Mouse (Mus musculus) liver, adult 2 months (tissue): ENCODE measurements around the gene AC170998.1. TPM values are rescaled to one million over a fixed set of nuclear protein-coding genes. Genes with fewer than 3 reads are reported as not detected.
"Not testable (repeated sequence)": the region's sequence is repeated elsewhere in the genome, so short reads cannot be mapped to it uniquely, and the experiment has no call there.

Experiments
- DNase-seq: peaks from one replicate; pipeline ENCODE4 v3.0.0-alpha.2; 2011; ENCODE audit warnings: low read depth, low spot score; ENCODE audit errors: extremely low read depth
- H3K27ac ChIP-seq: fragments of 200-500 bp; replicated peaks from 2 replicates; pipeline ENCODE4 v1.5.1; 2012; ENCODE audit warnings: low read depth, mild to moderate bottlenecking, control low read depth, inconsistent platforms, low read length; ENCODE audit not compliant: insufficient read depth
- H3K27me3 ChIP-seq: fragments of 200-500 bp; 2 replicates; pipeline ENCODE4 v1.6.1; 2012; ENCODE audit warnings: mild to moderate bottlenecking, moderate library complexity, low read length, inconsistent platforms; ENCODE audit not compliant: control insufficient read depth, insufficient read depth
- H3K36me3 ChIP-seq: fragments of 200-500 bp; 2 replicates; pipeline ENCODE4 v1.6.1; 2012; ENCODE audit warnings: low read length, inconsistent platforms; ENCODE audit not compliant: control insufficient read depth, insufficient read depth
- H3K4me1 ChIP-seq: fragments of 200-500 bp; 2 replicates; pipeline ENCODE4 v1.6.1; 2011; ENCODE audit warnings: low read length; ENCODE audit not compliant: control insufficient read depth, insufficient read depth
- H3K4me3 ChIP-seq: fragments of 200-500 bp; 2 replicates; pipeline ENCODE4 v1.5.1; 2011; ENCODE audit warnings: low read depth, mild to moderate bottlenecking, control low read depth, low read length, moderate library complexity; ENCODE audit not compliant: insufficient read depth
- H3K79me2 ChIP-seq: fragments of 200-500 bp; 2 replicates; pipeline ENCODE4 v1.6.1; 2012; ENCODE audit warnings: inconsistent platforms, mild to moderate bottlenecking, low read length, moderate library complexity; ENCODE audit not compliant: control insufficient read depth, insufficient read depth
- H3K9ac ChIP-seq: fragments of 200-500 bp; 2 replicates; pipeline ENCODE4 v1.6.1; 2012; ENCODE audit warnings: low read depth, mild to moderate bottlenecking, control low read depth, inconsistent platforms, low read length
- CTCF ChIP-seq: fragments of 200-500 bp; IDR thresholded peaks from 2 replicates; pipeline ENCODE4 v1.5.1; 2011; ENCODE audit warnings: low read depth, low read length, control low read depth
- POLR2A ChIP-seq: fragments of 200-500 bp; IDR thresholded peaks from 2 replicates; pipeline ENCODE4 v1.6.1; 2011; ENCODE audit warnings: low read length, control low read depth; ENCODE audit not compliant: insufficient read depth; ENCODE audit errors: extremely low read depth
- WGBS: fragments of 180-500 bp; shearing (Covaris S2); methylation state at CpG from one replicate; pipeline ENCODE4 v1.1.7; 2018; 5-methylcytosine and 5-hydroxymethylcytosine counted together
- polyA plus RNA-seq: library from polyadenylated mRNA; depleted of rRNA; stranded (reverse); fragments of >200 nt; gene quantifications from 2 replicates; pipeline ENCODE4 v1.2.3, GENCODE M21; 2012; rRNA removed
- total RNA-seq: library from RNA; depleted of rRNA; stranded (reverse); fragments of >200 nt; gene quantifications from 2 replicates; pipeline ENCODE4 v1.2.3, GENCODE M21; 2014; rRNA removed

Gene AC170998.1
- total and polyA plus RNA-seq, 2 experiments: 2.3 TPM; not detected in 1

DNA sequence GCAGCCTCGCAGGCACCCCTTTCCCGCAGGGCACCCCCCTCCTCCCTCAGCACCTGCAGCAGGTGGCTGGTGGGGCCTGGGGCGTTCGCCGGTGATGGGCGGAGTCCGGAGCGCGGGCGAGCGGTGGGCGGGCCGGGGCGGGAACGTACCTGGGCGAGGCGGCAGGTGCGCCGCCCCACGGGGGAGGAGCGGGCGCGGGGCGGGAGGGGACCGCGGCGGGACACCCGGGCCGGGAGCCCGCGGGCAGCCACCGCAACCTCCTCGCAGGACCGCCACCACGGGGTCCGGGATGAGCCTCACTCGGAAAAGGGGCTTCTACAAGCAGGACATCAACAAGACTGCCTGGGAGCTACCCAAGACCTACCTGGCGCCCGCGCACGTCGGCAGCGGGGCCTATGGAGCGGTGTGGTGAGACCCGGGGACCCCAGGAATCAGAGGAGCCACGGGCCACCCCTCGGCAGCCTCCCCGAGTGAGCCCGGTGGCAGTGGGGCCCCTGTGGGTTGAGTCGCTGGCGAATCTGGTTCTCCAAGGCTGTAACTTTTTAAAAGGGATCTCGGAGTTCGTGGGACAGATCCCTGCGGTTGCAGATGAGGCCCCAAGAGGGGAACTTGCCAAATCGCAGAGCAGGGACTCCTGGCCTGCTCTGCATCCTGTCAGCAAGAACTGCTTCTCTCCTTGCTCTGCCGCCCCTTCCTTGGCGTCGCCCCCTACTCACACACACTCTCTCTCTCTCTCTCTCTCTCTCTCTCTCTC is 43.4 kb downstream of the AC170998.1 start, which contains the start of gene Mapk13:
Gene Mapk13 (plus strand): TSS at position 177 of the 754 bp plus-strand sequence.
- 2% methylated on average over 58 of the region's 58 CpGs for WGBS
- Histone ChIP-seq H3K27me3 (peaks cover 17% of the 10 kb centered on the region), H3K27ac (no peak within 1 kb of the TSS), H3K4me3 (peak within 1 kb of the TSS; percentile 51; the same call in 1 of the 2 replicates), H3K4me1 (peaks cover 3% of the 10 kb centered on the region; the same call in 1 of the 2 replicates), H3K36me3 (no peaks in the 10 kb centered on the region), H3K79me2 (no peaks in the 10 kb centered on the region), H3K9ac (peak within 1 kb of the TSS; percentile 55)
- no peak for DNase-seq
- no peak for TF ChIP-seq POLR2A
- TF ChIP-seq CTCF: no peak

DNA sequence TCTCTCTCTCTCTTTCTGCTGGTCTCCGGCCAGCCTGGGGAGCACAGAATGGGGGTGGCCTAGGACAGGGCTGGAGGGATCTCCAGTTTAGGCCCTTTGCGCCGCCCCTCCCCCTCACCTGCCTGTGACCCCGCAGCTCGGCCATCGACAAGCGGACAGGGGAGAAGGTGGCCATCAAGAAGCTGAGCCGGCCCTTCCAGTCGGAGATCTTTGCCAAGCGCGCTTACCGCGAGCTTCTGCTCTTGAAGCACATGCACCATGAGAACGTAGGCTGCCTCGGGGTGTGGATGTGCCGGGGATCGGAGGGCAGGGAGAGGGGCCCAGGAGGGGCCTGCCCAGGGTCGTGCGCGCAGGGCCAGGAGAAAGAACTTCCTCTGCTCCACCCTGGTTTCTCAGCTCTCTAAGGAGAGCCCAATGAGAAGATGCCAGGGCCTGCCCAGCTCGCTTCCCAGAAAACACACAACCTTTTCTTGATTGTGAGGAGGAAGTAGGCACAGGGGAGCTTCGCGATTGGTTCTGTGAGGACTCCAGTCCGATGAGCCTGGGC is 44.1 kb downstream of the AC170998.1 start:
- Histone ChIP-seq H3K4me1 (peaks cover 3% of the 10 kb centered on the region; the same call in 1 of the 2 replicates), H3K27me3 (peaks cover 17% of the 10 kb centered on the region), H3K4me3 (peak overlapping the region; percentile 1; the same call in 1 of the 2 replicates), H3K79me2 (no peaks in the 10 kb centered on the region), H3K9ac (no peak overlapping the region), H3K27ac (no peak overlapping the region), H3K36me3 (no peaks in the 10 kb centered on the region)
- DNase-seq: no peak
- 11% methylated on average over 22 of the region's 24 CpGs for WGBS
- TF ChIP-seq POLR2A (no peak), CTCF (no peak)

DNA sequence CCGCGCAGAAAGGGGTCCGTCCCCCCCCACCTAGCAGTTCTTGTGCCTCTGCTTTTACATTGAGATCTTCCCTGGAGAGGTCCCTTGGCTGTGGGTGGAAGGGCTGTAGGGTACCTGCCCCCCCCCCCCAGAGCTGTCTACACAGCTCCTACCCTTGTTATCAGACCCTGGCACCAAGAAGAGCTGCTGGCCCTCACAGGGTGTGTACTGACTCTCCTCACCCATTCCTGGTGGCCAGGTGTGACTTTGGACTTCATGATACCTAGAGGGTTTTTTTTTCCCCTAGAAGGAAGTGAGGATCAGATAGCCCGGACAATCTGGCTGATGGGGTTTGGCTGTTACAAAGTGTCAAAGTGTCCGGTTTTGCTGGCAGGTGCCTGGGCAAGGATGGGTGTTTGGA is 45.4 kb downstream of the AC170998.1 start:
- peaks cover 17% of the 10 kb centered on the region for H3K27me3 ChIP-seq
- TF ChIP-seq POLR2A: no peak
- no peak for TF ChIP-seq CTCF
- no peak overlapping the region for H3K4me3 ChIP-seq
- DNase-seq: no peak
- H3K4me1 ChIP-seq: peaks cover 3% of the 10 kb centered on the region; the same call in 1 of the 2 replicates
- H3K27ac ChIP-seq: no peak overlapping the region
- no peaks in the 10 kb centered on the region for H3K36me3 ChIP-seq
- no peaks in the 10 kb centered on the region for H3K79me2 ChIP-seq
- 91% methylated on average over 5 of the region's 5 CpGs for WGBS
- no peak overlapping the region for H3K9ac ChIP-seq

DNA sequence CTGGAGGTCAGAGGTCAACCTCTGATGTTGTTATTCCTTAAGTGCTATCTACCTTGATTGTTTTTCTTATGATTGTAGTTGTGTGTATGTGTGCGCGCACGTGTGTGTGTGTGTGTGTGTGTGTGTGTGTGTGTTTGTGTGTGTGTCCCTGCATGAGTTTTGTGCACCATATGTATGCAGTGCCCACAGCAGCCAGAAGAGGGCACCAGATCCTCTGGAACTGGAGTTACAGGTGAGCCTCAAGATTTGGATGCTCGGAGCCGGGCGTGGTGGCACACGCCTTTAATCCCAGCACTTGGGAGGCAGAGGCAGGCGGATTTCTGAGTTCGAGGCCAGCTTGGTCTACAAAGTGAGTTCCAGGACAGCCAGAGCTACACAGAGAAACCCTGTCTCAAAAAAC is 48.4 kb downstream of the AC170998.1 start:
- not testable (repeated sequence) for H3K27ac ChIP-seq, H3K9ac ChIP-seq, H3K36me3 ChIP-seq, H3K79me2 ChIP-seq, DNase-seq, H3K4me1 ChIP-seq, H3K4me3 ChIP-seq
- 94% methylated on average over 9 of the region's 9 CpGs for WGBS
- peaks cover 12% of the 10 kb centered on the region for H3K27me3 ChIP-seq

DNA sequence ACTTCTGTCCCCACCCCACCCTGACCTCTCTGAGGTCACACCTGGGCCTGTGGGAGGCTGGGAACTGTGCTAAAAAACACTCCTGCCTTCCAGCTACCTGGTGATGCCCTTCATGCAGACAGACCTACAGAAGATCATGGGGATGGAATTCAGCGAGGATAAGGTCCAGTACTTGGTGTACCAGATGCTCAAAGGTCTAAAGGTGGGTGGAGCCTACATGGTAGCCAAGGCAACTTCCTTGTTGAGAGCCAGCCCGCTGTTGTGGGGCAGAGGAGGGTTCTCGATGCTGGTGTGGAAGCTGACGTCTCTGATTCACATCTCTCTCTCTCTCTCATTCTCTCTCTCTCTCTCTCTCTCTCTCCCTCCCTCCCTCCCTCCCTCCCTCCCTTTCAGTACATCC is 49.3 kb downstream of the AC170998.1 start:
- Histone ChIP-seq H3K9ac (no peak overlapping the region), H3K79me2 (no peaks in the 10 kb centered on the region), H3K4me3 (no peak overlapping the region), H3K4me1 (no peaks in the 10 kb centered on the region), H3K27me3 (peaks cover 5% of the 10 kb centered on the region; the same call in 1 of the 2 replicates), H3K36me3 (no peaks in the 10 kb centered on the region), H3K27ac (no peak overlapping the region)
- peak; percentile 14 for DNase-seq
- TF ChIP-seq CTCF: no peak
- TF ChIP-seq POLR2A: no peak
- 83% methylated on average over 4 of the region's 4 CpGs for WGBS

Other genes with a start within 250 kb of the AC170998.1 start
- gene Fkbp5, start 208.6 kb upstream of the AC170998.1 start, total RNA-seq: 25.6 and 30.3 TPM in 2 replicates
- gene Fkbp5, start 208.6 kb upstream of the AC170998.1 start, polyA plus RNA-seq: 17.7 and 29.8 TPM in 2 replicates
- not detected in 2 replicates for gene Armc12, start 195.3 kb upstream of the AC170998.1 start, total RNA-seq
- not detected in 2 replicates for gene Armc12, start 195.3 kb upstream of the AC170998.1 start, polyA plus RNA-seq
- not detected in 2 replicates for gene Clpsl2, start 176.7 kb upstream of the AC170998.1 start, total RNA-seq
- gene Clpsl2, start 176.7 kb upstream of the AC170998.1 start, polyA plus RNA-seq: not detected in 2 replicates
- gene Clps, start 165.3 kb upstream of the AC170998.1 start, total RNA-seq: 9.5 and 70.1 TPM in 2 replicates
- gene Clps, start 165.3 kb upstream of the AC170998.1 start, polyA plus RNA-seq: 1.4 and 2.1 TPM in 2 replicates
- not detected in 2 replicates for gene Lhfpl5, start 150.4 kb upstream of the AC170998.1 start, total RNA-seq
- gene Lhfpl5, start 150.4 kb upstream of the AC170998.1 start, polyA plus RNA-seq: not detected in 2 replicates
- 12.9 and 13.7 TPM in 2 replicates for gene Srpk1, start 103.4 kb upstream of the AC170998.1 start, total RNA-seq
- 6.1 and 10.8 TPM in 2 replicates for gene Srpk1, start 103.4 kb upstream of the AC170998.1 start, polyA plus RNA-seq
- gene Slc26a8, start 35.9 kb upstream of the AC170998.1 start, total RNA-seq: not detected in 2 replicates
- 0.04 and 0.11 TPM in 2 replicates for gene Slc26a8, start 35.9 kb upstream of the AC170998.1 start, polyA plus RNA-seq
- 37.7 and 50.8 TPM in 2 replicates for gene Mapk14, start 34.8 kb upstream of the AC170998.1 start, total RNA-seq
- 51.6 and 55.3 TPM in 2 replicates for gene Mapk14, start 34.8 kb upstream of the AC170998.1 start, polyA plus RNA-seq
- gene Mapk13, start 43.2 kb downstream of the AC170998.1 start, total RNA-seq: 0.20 and 0.65 TPM in 2 replicates
- gene Mapk13, start 43.2 kb downstream of the AC170998.1 start, polyA plus RNA-seq: 0.15 and 0.22 TPM in 2 replicates
- 4.4 and 8.9 TPM in 2 replicates for gene Brpf3, start 75.0 kb downstream of the AC170998.1 start, total RNA-seq
- 14.5 and 18.9 TPM in 2 replicates for gene Brpf3, start 75.0 kb downstream of the AC170998.1 start, polyA plus RNA-seq
- not detected in 2 replicates for gene Pnpla1, start 132.3 kb downstream of the AC170998.1 start, total RNA-seq
- gene Pnpla1, start 132.3 kb downstream of the AC170998.1 start, polyA plus RNA-seq: not detected in 2 replicates
- gene 4930539E08Rik, start 189.2 kb downstream of the AC170998.1 start, total RNA-seq: 0.09 and 0.47 TPM in 2 replicates
- gene 4930539E08Rik, start 189.2 kb downstream of the AC170998.1 start, polyA plus RNA-seq: 0.10 and 0.11 TPM in 2 replicates
- gene Pxt1, start 217.8 kb downstream of the AC170998.1 start, total RNA-seq: not detected in 2 replicates
- not detected in 2 replicates for gene Pxt1, start 217.8 kb downstream of the AC170998.1 start, polyA plus RNA-seq
- gene Kctd20, start 225.9 kb downstream of the AC170998.1 start, total RNA-seq: 22.3 and 24.0 TPM in 2 replicates
- 17.9 and 18.9 TPM in 2 replicates for gene Kctd20, start 225.9 kb downstream of the AC170998.1 start, polyA plus RNA-seq